ENCODE assay signal across 1 mouse cellular context in the genomic region with DNA sequence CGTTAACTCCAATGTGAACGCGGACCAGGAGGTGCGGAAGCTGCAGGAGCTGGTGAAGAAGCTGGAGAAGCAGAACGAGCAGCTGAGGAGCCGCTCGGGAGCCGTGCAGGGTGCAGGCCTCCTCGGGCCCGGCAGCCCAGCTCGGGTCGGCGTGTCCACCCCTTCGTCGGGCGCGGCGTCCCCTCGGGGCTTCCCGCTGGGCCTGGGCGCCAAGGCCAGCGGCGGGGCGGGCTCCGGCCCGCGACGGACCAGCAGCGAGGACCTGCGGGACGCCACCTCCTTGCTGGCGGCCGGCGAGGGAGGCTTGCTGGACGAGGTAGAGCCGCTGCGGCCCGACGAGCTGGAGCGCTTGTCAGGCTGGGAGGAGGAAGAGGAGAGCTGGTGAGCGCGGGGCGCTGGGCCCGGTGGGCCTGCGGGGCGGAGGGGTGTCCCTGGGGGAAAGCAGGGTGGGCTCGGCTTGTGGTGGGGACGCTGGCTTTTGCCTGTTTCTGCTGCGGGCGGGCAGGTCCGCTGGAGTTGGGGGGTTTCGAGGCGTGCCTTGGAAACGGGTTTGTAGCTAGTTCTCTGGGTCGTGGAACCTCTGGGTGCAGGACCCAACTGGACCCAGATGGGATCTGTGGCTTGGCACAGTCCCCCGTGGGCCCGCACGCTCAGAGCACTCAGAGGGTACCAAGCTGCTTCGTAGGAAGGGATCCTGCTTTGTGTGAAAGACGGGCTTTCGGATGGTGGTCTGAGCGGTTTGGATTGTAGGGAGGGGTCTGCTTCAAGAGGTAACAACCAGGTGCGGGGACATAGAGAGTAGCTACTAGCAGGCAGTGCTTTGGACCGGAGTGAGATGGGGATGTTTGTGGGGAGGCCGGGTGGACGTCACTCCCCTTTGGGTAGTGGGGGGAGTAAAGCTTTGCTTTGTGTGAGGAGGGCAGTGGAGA.
TF ChIP-seq lines count a peak whose summit lies in the region.

No protein-coding gene starts in this region.

TF ChIP-seq in MEL, 35 proteins besides CTCF, POLR2A, EP300 and RAD21:
- TF ChIP-seq SMC3 (IDR thresholded peaks at IDR 0.05; ENCODE audit: low read depth, low read length), result no peak
- 0 out of 2 replicates have a peak, but pooled peaks have one; percentile 55 for TF ChIP-seq CHD1 (IDR thresholded peaks at IDR 0.05; ENCODE audit: low read depth, low read length)
TF ChIP-seq in MEL: peak in this region for 1.
